Mouse (Mus musculus) cerebellum, adult 9-10 months (tissue): ENCODE data around the gene Mageb18.
"Not testable (repeated sequence)": the region's sequence is repeated elsewhere in the genome, so short reads cannot be mapped to it uniquely, and the experiment has no call there.

Experiments used
- DNase-seq: peaks from one replicate; pipeline ENCODE4 v3.0.0; 2022

Gene Mageb18

DNA sequence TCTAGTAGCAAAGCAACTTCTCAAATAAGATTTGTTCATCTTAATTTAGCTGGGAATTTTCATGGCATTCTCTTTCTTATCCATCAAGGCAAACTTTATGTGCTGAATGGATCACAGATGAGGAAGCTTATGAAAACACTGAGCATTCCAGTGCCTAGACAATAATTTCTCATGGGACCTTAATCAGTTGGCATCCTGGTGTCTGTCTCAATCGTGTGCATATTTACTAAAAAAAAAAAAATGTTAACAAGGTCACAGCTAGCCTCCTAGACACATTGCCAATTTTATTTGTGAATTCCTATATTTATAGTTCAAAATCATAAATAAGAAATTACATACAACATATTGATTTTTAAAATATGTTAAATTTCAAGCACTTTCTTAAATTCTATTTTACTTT, at the start of gene Mageb18:
Gene Mageb18, minus strand, starts transcription at position 101 of the 400 bp plus-strand sequence.
- no peak for DNase-seq

GRCm38 (mm10) chrX:92612788-92613187, 13.4 kb upstream of the Mageb18 start:
- DNase-seq: no peak

DNA sequence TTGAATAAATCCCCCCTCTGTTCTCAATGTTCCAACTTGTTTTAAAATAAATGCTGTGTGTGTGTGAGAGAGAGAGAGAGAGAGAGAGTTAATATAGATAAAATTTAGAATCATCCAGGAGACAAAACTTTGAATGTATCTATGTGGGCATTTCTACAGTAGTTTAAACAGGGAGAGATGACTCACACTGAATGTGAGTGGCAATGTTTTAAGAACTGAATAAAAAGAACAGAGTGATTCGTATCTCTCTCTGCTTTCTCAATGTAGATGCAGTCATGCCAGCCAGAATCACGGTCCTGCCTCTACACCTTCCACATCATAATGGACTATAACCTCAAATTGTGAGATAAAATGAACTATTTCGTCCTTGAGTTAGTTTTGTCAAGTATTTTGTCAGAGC, 11.1 kb upstream of the Mageb18 start:
- no peak for DNase-seq

DNA sequence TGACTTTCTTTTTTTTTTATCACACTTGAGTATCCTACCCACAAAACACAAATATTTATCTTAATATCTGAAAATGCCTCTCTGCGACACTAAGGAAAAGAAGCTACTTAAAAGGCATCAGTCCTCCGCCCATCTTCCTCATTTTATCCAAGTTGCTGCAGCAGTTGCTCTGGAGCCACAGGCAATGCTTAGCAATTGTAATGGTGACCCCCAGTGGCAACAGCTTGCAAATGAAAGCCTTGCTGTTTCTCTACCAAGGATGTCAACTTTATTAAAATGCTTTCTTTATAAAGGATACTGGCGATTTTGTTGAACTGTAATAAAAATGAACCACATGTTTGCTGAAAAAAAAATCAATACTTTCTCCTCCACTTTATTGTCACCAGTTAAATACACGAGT, 2.0 kb downstream of the Mageb18 start:
- no peak for DNase-seq

DNA sequence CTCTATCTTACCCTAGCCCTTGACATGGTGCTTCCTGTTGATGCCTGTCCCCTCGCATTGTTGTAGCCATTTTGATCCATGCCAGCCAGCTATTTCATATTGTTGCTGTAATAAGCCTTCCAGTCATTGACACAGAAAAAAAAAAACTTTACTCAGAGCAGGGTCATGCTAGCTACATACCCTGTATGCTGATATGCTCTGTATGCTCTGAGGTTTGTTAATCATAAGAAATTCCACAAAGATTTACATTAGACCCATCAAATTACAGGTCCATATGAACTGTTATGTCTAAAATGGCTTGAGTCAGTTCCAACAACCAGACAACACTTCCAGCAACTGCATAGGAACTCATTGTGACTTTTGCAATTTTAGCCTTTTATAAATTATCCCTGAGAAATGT, 71.5 kb downstream of the Mageb18 start:
- no peak for DNase-seq

- no peak for DNase-seq
These were observed 101.1 kb downstream of the Mageb18 start for GRCm38 (mm10) chrX:92498254-92498653.

GRCm38 (mm10) chrX:92489649-92490048, 109.7 kb downstream of the Mageb18 start, which contains the start of gene Gm5941:
Gm5941 (plus strand) TSS chrX:92489949.
- DNase-seq: not testable (repeated sequence)

DNA sequence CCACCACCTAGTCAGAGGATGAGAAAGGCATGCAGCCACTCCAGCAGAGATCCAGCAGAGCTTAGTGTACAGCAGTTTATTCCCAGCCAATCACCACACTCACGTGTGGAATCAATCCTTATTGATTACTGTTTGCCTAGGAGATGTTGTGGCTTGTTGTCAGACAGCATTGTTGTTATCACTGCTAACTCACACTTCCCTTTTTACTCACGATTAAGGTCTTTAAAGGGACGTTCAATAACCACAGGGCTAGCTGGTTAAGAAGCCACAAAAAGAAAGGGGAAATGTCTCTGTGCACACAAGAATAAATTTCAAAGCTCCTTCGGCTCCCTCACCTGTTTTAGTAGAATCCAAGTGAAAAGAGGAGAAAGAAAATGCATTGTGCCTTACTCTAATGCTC, 134.6 kb downstream of the Mageb18 start:
- no peak for DNase-seq

- DNase-seq: peak; percentile 3
These were observed 138.9 kb downstream of the Mageb18 start for GRCm38 (mm10) chrX:92460496-92460895.

DNA sequence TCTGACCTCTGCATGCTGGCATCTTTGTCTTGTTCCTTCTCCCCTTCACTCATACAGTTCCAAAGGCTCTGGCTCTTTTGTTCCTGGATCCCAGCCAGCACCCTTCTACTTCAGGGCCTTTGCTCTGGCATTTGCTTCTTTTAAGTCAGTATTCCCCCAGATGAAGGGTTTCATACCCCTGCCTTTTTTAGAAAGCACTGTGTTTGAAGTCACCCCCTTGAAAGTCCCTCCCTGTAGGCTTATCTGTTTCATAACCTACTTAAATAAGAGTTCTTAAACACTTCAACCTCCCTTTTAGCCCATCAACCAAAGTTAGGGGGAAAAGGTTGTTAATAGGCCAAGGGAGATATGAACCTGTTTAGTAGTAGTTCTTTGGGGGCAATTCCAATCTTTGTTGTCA, 212.0 kb downstream of the Mageb18 start:
- no peak for DNase-seq

DNA sequence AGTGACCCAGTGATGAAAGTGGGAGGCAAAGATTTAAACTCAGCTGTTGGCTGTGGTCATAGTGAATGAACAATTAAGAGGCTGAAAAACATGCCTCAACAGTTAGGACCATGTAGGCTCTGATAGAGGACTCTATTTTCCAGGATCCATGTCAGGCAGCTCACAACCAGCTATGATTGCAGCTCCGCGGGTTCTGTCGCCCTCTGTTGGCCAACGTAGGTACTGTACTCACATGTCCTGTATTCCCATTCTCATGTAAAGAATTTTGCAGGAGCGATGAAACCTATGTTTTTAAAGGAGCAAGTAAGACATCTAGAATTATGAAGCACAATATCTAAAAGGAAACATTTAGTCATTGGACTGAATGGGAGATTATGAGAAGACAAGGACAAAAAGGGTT, 256.4 kb downstream of the Mageb18 start:
- DNase-seq: peak; percentile 24

- DNase-seq: no peak
These were observed 258.5 kb downstream of the Mageb18 start for GRCm38 (mm10) chrX:92340906-92341305.

GRCm38 (mm10) chrX:92339551-92339950, 259.8 kb downstream of the Mageb18 start:
- DNase-seq: peak; percentile 26

- no peak for DNase-seq
These were observed 265.9 kb downstream of the Mageb18 start for GRCm38 (mm10) chrX:92333459-92333858.

DNA sequence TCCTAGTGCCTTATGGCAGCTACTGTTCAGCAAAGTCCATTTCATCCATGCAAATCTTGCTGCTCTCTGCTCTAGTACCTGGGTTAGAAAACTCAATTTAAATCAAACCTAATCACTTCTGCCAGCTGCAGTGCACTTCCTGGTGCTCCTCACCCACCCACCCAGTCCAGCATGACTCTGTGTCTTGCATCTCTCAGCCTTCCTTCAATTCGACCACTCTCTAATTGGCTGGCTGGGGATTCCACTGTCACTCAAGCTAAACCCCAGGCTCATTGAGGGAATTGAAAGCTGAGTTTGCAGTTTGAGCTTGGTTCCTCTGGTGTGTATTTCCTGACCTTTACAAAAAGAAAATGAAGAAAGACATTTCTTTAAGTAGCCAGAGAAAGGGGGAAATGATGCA, 275.8 kb downstream of the Mageb18 start:
- no peak for DNase-seq

- DNase-seq: no peak
These were observed 318.8 kb downstream of the Mageb18 start for GRCm38 (mm10) chrX:92280619-92281018.
